Mouse (Mus musculus): Measurements from ENCODE around the gene Rho. TPM values are rescaled to one million over a fixed set of nuclear protein-coding genes. Genes with fewer than 3 reads are reported as not detected.

The Rho gene
- total and polyA plus RNA-seq, 3 experiments = 0.11 TPM; not detected in 2

- H3K9ac ChIP-seq (ENCODE audit: control insufficient read depth, low read depth, low read length, poor library complexity, severe bottlenecking) = no peak overlapping the region
- H3K9me3 ChIP-seq (replicated peaks; ENCODE audit: insufficient read depth, low read length) = no peaks in the 10 kb centered on the region
- H3K79me2 ChIP-seq (ENCODE audit: control insufficient read depth, insufficient read depth, low read length, poor library complexity) = no peaks in the 10 kb centered on the region
- H3K4me3 ChIP-seq (ENCODE audit: control insufficient read depth in 1 of 2, insufficient read depth in 1 of 2, low read depth in 2 of 2, low read length in 2 of 2) = no peak overlapping the region
- DNase-seq (ENCODE audit: low read depth, low spot score) = no peak
- no peaks in the 10 kb centered on the region for H3K4me1 ChIP-seq (ENCODE audit: control insufficient read depth in 1 of 2, insufficient read depth in 2 of 2, low read length in 2 of 2)
- H3K27me3 ChIP-seq (ENCODE audit: control insufficient read depth in 1 of 2, insufficient read depth in 2 of 2, low read length in 2 of 2) = no peaks in the 10 kb centered on the region
- TF ChIP-seq E2F4 (IDR thresholded peaks at IDR 0.05; ENCODE audit: borderline replicate concordance, low read depth, low read length) = no peak
- no peak for TF ChIP-seq MAX (IDR thresholded peaks at IDR 0.05; ENCODE audit: low read length)
- no peaks in the 10 kb centered on the region for H3K36me3 ChIP-seq (ENCODE audit: control insufficient read depth in 1 of 2, insufficient read depth in 2 of 2, low read length in 2 of 2)
- no peak overlapping the region for H3K27ac ChIP-seq (ENCODE audit: control insufficient read depth, low read depth, low read length)
Measured at GRCm38 (mm10) chr6:115973139-115973875, 41.8 kb downstream of the Rho start.

- no peaks in the 10 kb centered on the region for H3K36me3 ChIP-seq (ENCODE audit: control insufficient read depth in 1 of 2, insufficient read depth in 2 of 2, low read length in 2 of 2)
- H3K27me3 ChIP-seq (ENCODE audit: control insufficient read depth in 1 of 2, insufficient read depth in 2 of 2, low read length in 2 of 2) = no peaks in the 10 kb centered on the region
- no peaks in the 10 kb centered on the region for H3K4me1 ChIP-seq (ENCODE audit: control insufficient read depth in 1 of 2, insufficient read depth in 2 of 2, low read length in 2 of 2)
- no peak overlapping the region for H3K4me3 ChIP-seq (ENCODE audit: control insufficient read depth in 1 of 2, insufficient read depth in 1 of 2, low read depth in 2 of 2, low read length in 2 of 2)
- no peak for DNase-seq (ENCODE audit: low read depth, low spot score)
- no peak for TF ChIP-seq TAL1 (IDR thresholded peaks at IDR 0.05; ENCODE audit: low read length)
- TF ChIP-seq ZNF384 (IDR thresholded peaks at IDR 0.05; ENCODE audit: low read depth, low read length) = no peak
- TF ChIP-seq CHD1 (IDR thresholded peaks at IDR 0.05; ENCODE audit: low read depth, low read length) = no peak
- no peak for TF ChIP-seq POLR2AphosphoS2 (IDR thresholded peaks at IDR 0.05; ENCODE audit: low read length)
- TF ChIP-seq USF1 (IDR thresholded peaks at IDR 0.05; ENCODE audit: low read depth, low read length) = no peak
- no peak for TF ChIP-seq JUND (IDR thresholded peaks at IDR 0.05; ENCODE audit: low read depth, low read length)
- no peak for TF ChIP-seq ZC3H11A (IDR thresholded peaks at IDR 0.05; ENCODE audit: low read depth, low read length)
- TF ChIP-seq GABPA (IDR thresholded peaks at IDR 0.05; ENCODE audit: low read depth, low read length) = no peak
- TF ChIP-seq EP300 (IDR thresholded peaks at IDR 0.05; ENCODE audit: low read depth in 1 of 2, low read length in 2 of 2) = no peak
- no peak for TF ChIP-seq RAD21 (IDR thresholded peaks at IDR 0.05; ENCODE audit: low read depth, low read length)
- H3K27ac ChIP-seq (ENCODE audit: control insufficient read depth, low read depth, low read length) = no peak overlapping the region
- no peaks in the 10 kb centered on the region for H3K9me3 ChIP-seq (replicated peaks; ENCODE audit: insufficient read depth, low read length)
- no peak overlapping the region for H3K9ac ChIP-seq (ENCODE audit: control insufficient read depth, low read depth, low read length, poor library complexity, severe bottlenecking)
- no peaks in the 10 kb centered on the region for H3K79me2 ChIP-seq (ENCODE audit: control insufficient read depth, insufficient read depth, low read length, poor library complexity)
Measured at GRCm38 (mm10) chr6:115973881-115974662, 42.5 kb downstream of the Rho start.

DNA sequence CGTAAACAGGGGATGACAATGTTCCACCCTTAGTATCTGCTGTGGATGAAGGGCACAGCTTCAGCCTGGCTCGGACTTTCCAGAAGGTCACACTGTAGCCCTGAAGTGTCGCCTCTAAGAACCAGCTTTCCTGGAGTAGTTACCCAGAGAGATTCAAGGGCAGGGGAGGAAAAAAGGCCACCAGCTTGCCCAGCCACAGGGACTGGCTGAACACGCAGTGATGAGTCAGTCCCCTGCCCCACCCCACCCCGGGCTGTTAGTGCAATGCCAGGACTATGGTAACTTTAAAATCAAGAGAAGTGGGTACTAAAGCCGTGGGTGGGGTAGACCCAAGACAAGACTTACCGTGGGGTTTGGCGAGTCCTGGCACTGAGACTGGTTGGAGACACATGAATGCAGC is 44.1 kb downstream of the Rho start:
- no peaks in the 10 kb centered on the region for H3K27me3 ChIP-seq (ENCODE audit: control insufficient read depth in 1 of 2, insufficient read depth in 2 of 2, low read length in 2 of 2)
- no peak for DNase-seq (ENCODE audit: low read depth, low spot score)
- no peaks in the 10 kb centered on the region for H3K4me1 ChIP-seq (ENCODE audit: control insufficient read depth in 1 of 2, insufficient read depth in 2 of 2, low read length in 2 of 2)
- no peak overlapping the region for H3K9ac ChIP-seq (ENCODE audit: control insufficient read depth, low read depth, low read length, poor library complexity, severe bottlenecking)
- no peaks in the 10 kb centered on the region for H3K36me3 ChIP-seq (ENCODE audit: control insufficient read depth in 1 of 2, insufficient read depth in 2 of 2, low read length in 2 of 2)
- H3K9me3 ChIP-seq (replicated peaks; ENCODE audit: insufficient read depth, low read length) = no peaks in the 10 kb centered on the region
- no peak overlapping the region for H3K4me3 ChIP-seq (ENCODE audit: control insufficient read depth in 1 of 2, insufficient read depth in 1 of 2, low read depth in 2 of 2, low read length in 2 of 2)
- no peak overlapping the region for H3K27ac ChIP-seq (ENCODE audit: control insufficient read depth, low read depth, low read length)
- no peak for TF ChIP-seq MEF2A (IDR thresholded peaks at IDR 0.05; ENCODE audit: extremely low read depth, insufficient replicate concordance, low read depth, low read length, poor library complexity, severe bottlenecking)
- no peak for TF ChIP-seq NELFE (IDR thresholded peaks at IDR 0.05; ENCODE audit: low read depth, low read length)
- no peaks in the 10 kb centered on the region for H3K79me2 ChIP-seq (ENCODE audit: control insufficient read depth, insufficient read depth, low read length, poor library complexity)
